Mouse (Mus musculus) thymus, adult 18-20 months (tissue): ENCODE results near the gene Sfxn2.
A peak's percentile ranks its signal among the peaks of the same experiment; 100 is the strongest.

Source experiments
- DNase-seq, 2 experiments: peaks; one replicate each; pipeline ENCODE4 v3.0.0; 2022; ENCODE audit warnings: mixed read lengths in 2 of 2

Sfxn2 gene

DNA sequence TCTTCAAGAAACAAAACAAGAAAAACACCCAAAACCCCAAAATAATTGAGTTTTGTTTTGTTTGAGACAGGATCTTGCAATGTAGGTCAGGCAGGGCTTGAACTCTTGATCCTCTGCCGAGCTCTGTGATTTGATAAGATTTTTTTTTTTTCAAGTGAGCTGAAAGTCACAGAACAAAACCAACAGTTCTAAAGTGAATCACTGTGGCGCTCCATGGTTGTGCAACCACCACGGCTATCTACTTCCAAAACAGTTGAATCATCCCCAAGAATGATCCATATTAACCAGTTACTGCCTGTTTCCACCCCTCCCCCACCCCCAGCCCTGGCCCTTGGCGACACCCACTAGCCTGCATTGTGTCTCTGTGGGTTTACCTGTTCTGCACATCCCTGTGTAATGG is 27.2 kb downstream of the Sfxn2 start:
- DNase-seq = no peak

DNA sequence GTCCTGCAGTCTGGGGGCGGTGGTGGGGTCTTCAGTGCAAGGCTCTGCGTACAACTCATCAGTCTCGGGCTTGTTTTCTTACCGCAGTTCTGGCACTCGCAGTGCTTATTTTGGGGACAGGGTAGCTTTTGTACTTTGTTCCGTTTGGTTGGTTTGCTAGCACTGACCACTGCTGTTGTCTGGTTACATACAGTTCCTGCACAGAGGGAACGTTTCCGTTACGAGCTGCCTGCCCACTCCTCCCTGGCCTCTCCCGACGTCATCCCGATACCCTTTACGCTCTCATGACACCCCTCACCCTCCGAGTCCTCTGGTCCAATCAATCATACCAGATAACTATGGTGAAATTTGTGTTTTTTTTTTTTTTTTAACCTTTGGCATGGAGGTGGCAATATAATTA is 28.3 kb downstream of the Sfxn2 start:
- no peak for DNase-seq

DNA sequence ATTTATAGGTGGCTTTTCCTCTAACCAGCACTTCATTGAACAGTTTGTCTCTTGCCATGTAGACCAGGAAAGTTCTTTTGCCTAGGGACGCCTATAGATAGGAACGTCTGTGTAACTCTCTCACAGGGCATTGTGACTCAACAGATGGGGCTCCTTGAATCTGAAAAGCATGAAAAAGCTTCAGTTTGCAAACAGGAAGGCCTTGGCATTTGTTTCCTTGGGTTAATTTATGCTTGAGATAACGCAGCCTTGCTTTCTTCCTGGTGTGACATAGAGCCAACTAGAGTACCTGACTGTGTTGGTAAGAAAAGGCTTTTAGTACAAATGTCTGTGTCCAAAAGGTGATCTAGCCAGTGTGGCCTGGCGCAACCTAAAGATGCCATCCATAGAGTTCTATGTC is 29.2 kb downstream of the Sfxn2 start:
- DNase-seq = no peak

DNA sequence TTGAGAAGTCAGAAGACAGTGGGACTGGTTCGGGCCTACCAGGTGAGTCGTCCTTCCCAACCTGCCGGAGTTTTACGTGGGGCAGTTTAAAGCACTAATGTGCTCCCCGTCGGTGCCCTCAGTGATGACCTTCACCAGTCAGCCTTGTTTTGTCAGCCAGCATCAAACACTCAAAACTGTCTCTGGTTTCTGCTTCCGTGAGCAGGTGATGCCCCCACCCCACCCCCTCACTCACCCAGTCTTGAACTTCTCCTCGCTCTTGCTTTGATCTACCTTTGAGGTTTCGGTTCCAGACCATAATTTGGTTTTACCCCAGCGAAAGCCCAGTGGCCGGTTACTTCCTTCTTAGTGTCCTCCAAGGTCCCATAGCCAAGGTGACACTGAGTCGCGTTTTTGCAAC is 33.6 kb downstream of the Sfxn2 start:
- no peak for DNase-seq

DNA sequence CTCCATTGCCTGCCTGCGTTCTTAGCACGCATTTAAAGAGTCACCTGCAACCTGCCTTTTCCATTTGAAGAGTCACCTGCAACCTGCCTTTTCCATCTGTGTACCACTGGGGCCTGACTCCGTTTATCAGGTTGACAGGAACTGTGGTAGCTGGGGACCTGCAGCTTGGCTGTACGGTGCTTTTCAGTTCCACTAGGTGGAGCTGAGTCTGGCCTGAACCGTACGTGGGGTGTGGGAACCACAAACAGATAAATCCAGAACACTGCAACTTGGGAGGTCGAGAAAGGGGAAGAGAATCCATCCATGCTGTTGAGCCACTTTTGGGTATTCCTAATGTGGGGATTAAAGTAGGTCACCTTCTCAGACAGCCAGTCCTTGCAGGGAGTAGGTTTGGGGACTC is 34.3 kb downstream of the Sfxn2 start:
- DNase-seq = peak in 1 of 2 experiments; percentile 24

DNA sequence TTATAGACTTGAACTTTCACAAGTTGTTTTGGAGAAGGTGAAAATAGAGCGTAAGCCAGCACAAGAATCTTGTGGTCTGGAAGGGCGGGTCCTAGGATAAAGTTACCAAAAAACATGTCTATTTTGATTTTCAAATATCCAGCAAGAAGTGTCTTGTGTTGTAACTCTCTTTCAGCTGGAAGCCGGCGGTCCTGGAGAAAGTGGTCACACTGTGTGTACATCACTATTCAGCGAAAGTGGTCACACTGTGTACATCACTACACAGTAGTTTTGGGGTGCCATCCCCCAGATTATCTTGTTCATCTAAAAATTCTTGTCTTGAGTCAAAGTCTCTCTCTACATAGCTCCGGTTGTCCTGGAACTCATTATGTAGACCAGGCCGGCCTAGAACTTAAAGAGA is 35.0 kb downstream of the Sfxn2 start:
- DNase-seq = no peak

DNA sequence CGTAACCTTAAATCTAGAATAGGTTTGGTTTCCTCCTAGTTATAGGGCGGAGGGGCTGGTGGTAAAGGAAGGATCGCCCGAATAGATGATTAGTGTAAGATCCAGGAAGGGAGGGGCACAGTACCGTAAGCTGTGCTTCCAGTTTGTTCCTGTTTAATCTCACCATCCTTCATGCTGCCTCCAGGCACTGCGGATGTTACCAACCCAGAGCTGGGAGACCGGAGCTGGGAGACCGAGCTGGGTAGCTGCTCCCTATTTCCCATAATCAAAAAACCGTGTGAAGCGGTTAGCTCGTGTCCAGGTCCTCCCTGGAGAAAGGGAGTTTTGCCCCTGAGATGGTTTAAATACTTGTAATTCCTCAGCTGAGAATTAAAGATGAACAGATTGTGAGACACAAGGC is 43.2 kb downstream of the Sfxn2 start:
- DNase-seq = no peak

DNA sequence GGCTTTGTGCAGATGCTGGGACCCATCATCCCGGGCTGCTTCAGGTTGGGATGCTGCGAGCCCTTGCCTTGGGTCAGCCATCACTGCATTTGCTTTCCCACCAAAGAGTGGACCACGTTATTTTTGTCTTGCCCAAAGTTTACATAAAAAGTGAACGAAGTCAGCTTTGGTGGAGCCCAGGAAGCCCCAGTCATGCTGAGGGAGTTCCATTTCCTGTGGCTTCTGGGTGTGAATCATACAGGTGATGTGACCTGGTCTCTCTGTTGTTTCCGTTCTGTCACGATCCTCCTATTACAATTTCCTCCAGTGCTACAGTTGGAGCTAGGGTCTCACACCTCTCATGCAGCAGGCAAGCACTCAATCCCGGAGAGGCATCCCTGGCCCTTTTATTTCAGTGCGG is 44.2 kb downstream of the Sfxn2 start:
- no peak for DNase-seq

DNA sequence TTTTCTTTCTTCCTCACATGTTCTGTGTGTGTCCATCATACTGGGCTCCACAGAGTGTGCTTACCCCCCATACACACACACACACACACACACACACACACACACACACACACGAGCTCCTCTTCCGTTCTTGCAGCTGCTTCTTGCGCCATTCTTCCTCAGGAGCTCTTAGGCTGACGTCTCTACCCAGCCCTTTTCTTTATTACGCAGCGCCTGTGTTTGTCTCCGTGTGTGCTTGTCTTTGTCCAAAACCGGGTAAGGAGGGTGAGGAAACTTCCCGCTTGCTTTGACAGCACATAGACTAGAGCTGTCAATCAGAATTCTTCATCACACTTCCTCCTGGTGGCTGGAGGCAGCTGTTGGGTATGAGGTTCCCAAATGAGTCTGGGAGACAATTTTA is 45.2 kb downstream of the Sfxn2 start:
- DNase-seq = no peak

DNA sequence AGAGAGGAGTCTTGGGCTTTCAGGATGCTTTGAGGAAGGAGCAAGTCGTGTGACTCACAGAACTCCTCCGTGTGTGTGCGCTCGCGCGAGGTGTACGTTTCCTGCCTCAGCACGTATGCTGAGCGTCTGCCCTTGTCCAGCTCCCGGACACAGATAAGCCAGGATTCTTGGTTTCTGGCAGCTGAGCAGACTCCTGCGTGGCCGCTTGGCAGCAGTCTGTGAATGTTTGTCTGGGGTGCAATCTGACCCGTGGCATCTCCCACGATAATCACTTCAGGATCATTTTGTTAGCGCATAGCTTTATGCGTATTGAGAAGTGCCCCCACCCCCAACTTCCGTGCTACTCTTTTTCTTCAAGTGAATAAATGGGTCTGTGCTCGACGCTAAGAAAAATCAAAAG is 45.8 kb downstream of the Sfxn2 start:
- DNase-seq = no peak

DNA sequence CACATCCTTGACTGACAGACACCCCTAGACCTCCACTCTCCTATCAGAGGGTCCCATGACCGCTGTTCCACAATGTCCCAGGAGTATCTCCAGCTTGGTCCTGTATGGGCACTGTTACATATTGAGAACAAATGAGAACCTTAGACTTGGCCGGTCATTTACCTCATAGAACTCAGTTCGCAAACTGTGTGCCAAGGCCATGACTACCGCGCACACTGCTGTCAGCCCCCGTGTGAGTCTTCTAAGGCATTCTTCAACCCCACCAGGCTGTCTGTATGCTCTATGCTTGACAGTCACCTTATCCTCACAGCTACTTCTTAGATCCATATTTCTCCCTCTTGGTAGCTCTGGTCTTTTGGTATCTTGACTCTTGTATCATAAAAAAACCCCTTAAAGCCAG is 46.4 kb downstream of the Sfxn2 start:
- no peak for DNase-seq

DNA sequence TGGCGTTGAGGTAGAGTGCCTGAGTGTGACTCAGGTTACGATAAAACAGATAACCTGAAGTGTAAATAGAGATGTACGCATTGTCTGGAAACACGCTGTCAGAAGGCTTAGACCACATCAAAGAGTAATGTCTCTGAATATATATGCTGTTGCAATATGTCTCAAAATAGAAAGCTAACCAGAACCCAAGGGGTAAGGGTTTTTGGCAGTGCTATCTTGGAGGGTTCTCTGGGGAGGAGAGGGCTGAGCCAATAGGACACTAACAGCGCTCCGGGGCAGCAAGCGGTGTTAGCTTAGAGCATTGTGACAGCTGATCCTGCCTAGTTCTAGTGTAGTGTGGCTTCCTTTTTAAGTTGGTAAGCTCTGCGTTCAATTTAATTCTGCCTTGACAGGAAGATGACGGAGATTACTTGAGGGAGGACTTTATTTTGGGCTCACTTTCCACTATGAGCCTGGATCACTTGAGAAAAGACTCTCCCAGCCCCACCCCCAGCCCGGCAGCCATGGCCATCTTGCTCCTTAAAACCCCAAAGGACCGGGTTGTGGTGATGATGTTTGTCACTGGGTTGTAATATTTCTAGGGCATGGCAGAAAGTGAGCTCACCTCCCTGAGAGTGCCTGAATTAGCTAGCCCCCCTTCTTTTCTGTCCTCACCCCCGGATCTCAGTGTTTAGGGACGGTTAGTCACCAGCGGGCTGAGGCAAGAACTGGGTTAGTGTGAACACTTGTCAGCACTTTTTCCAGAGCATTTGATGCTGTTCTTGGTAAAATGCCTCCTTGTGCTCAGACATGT is 47.0 kb downstream of the Sfxn2 start:
- no peak for DNase-seq

DNA sequence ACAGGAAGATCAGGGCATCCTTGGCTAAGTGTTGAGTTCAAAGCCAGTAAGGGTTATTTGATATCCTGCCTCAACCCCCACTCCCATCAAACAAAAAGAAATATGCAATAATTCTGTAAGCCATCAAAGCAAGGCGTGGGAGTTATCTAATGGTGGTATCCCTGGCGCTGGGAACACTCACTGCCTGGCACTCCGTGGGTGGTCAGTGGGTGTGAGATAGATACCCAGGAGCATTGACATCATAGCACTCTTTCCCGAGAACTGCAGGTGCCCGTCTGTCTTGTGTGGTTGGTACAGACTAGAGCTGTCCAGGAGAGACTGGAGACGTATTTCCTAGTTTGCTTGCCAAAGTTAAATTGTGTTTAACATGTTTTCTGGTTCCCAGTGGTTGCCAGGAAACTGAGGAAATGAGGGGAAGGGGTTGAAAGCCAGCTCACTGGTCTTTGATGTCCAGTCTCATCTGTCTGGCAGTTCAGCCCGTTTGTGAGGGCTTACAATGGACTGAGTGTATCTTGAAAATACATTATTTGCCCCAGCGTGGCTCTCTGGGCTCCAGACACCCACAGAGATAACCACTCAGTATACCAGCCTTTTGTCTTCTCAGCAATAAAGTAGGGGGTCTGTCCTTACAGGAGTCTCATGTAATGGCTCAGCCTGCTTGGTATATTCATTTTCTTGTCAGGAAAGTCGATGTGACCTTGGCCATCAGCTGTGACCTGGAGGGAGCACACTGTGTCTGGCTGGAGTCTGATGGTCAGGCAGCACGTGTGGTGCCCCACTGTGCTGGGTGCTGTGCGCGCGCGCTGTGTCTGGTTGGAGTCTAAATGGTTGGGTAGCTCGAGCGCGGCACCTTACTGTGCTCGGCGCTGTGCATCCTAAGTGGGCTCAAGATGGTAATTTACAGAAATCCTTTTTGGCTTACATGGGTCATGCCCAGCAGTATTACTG is 48.3 kb downstream of the Sfxn2 start:
- DNase-seq = no peak

DNA sequence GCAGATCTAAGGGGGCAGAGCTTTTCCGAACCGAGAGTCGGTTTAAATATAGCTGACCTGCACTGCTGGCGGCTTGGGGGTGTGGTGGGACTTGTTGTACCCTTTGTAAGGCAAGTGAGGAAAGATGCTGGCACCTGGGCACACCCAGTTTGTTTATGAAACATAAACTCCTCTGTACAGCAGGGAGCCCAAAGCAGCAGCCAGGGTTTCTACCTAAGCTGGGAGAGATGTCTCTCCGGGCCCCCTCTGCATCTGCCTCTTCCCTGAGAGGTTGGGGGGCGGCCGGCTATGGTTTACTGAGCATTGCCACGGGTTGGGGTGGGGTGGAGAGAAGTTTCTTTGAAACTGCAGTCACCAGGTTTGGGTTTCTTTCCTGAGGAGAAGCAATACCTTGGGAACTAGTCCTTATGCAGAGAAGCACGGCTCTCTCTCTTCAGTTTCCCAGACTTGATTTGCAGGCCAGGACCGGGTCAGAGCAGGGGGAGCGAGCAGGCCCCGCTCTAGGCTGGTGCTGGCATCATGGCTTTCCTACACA is 49.6 kb downstream of the Sfxn2 start:
- no peak for DNase-seq

DNA sequence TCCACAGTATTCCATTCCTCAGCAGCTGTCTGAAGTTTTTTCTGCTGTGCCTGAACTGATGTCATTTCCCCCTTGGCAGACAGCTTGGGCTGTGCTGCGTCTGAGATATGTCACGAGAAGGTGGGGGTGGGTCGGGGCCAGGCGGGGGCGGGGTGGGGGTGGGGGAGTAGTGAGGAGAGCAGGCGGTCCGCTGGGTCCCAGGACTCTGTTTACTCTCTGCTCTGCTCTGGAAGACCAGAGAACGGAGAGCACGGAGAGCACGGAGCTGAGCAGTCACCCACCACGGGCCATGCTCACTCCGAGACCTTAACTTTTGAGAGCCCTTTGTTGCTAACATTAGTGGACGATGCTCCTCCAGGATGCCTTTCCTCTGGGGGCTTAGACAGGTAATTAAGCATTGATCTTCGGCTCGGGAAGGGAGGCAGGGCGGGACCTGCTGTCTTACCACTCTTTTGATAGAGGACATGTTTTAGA is 50.1 kb downstream of the Sfxn2 start:
- no peak for DNase-seq

DNA sequence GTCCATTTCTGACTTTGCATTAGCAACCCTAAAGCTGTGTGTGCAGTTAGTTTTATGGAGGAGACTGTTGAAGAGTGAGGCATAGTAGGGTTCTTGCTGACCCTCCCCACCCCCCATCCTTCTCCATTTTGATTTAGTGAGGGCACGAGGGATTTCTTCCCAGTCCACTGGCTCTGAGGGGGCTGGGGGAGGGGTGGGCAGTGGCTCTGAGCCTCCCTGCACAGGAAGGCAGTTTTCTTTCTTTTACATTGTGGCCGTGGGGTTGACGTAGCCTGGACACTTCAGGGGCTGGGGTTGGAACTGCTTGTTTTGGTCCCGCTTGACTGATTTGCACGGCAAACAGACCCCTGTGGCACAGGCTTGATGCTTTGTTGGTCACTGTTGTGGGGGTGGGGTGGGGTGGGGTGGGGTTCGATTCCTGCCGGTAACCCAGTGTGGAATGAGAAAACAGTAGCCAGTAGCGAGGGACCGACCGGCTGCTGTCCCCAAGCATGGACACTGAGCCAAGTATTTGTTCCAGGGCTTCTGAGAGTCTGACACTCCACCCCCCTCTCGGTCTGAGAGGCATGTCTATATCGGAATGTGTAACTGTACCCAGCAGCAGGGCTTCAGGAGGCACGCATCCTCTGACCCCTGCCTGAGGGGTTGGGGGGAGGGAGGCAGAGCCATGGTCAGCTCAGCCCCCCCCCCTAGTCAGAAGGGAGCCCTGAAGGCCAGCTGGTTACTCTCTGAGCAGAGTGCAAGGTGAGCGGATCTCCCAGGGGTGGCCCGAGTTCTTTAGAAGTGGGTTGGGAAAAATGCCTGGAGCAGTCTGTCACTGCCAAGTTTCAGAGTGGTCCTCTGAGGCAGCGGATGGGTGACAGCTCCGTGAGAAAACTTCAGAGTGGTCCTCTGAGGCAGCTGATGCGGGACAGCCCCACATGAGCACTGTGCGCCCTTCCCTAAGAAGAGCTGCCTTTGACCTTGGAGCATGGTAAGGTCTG is 50.9 kb downstream of the Sfxn2 start:
- DNase-seq = no peak

DNA sequence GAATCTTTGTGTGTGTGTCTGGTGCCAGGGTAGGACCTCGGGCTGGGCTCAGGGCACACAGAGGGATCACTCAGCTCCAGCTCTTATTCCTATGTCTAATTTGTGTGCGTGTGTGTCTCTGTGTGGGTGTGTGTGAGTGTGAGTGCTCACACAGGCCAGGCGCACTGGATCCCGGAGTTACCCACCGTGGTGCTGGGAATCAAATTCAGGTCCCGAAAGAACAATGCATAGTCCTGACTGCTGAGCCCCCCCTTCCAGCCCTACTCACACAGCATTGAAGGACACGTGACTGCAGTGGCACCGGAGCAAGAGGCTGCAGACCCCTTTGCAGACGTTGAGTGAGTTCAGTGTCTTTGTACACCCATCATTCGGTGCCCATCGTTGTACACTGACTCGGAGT is 51.9 kb downstream of the Sfxn2 start:
- no peak for DNase-seq

DNA sequence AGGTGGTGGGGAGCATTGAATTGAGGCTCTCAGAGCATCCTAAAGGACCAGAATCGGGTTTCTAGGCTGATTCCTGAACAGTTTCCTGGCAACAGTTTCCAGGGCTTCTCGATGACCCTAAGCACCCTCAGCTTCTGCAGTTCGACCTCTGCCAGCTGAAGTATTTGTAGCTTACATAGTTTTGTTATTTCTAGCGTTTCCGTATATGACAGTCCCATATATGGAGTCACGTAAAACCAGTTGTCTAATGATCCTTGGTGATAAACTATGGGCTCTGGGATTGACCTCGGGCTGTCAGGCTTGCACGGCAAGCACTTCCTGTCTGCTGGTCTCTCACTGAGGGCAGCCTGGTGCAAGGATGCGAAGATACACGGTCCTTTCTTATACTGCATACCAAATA is 52.4 kb downstream of the Sfxn2 start:
- no peak for DNase-seq

DNA sequence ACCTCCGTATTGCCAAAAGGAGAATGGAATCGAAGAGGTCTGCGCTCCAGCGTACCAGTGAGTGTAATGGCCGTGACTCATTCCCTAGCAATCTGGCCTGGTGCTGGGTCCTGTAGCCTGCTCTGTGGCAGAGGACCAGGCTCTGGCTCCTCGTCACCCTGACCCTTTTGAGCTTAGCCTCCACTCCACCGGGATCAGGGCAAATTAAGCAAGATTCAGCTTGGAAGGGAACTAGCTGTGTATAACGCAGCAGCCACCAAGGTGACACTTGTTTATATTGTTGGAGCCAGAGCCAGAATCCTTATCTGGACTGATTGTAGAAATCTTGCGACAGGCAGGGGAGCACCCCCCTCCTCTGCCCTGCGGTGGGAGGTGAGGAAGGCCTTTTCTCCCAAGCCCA is 55.2 kb downstream of the Sfxn2 start:
- DNase-seq = no peak

DNA sequence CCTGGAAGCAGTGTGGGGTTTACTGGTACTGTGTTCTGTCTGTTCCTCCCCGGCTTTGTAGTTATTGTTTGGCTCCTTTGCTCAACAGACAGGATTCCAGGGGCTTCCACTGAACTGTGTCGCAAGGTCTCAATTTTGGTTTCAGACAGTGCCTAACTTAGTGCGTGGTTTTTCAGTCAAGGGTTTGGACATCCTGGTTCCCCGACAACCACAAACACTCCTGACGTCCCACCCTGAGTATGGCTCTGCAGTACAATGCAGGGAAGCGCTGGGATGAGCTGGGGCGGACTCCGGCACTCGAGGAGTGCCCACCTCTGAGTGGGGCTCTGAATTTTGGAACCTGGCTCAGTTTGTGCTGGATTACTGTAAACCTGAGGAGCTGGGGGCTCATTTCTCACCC is 56.6 kb downstream of the Sfxn2 start:
- DNase-seq = no peak

DNA sequence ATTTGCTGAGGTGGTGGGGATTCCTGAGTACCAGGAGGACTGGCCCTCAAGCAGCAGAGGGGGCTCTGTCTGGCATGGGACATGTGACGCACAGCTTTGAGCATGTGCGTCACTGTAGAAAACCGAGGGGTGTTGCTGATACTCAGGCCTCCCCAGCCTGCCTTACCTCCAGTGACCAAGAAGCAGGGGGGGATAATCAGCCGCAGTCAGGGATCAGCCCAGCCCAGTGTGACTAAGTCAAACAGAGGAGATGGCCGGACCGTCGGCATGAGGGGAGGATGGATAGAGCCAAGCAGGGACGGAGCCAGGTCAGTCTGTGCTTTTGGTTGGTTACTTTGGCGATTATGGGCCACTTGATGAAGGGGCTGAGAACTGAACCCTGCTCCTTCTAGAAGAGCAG is 58.5 kb downstream of the Sfxn2 start:
- no peak for DNase-seq

DNA sequence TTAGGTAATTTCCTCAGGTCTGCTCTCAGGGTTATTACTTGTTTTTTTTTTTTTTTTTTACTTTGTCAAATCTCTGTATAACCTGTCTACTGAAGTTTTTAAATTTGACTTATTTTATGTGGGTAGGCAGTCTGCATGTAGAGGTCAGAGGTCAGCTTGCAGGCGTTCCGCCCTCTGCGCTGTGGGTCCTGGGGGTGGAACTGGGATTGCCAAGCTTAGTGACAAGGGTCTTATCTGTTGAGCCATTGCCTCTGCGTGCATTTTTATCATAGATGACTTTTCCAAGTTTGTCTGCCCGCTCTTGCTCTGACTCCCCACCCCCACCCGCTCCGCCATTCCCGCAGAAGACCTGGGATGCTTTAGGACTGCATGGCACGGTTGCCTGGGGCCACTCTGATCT is 62.6 kb downstream of the Sfxn2 start:
- DNase-seq = no peak

DNA sequence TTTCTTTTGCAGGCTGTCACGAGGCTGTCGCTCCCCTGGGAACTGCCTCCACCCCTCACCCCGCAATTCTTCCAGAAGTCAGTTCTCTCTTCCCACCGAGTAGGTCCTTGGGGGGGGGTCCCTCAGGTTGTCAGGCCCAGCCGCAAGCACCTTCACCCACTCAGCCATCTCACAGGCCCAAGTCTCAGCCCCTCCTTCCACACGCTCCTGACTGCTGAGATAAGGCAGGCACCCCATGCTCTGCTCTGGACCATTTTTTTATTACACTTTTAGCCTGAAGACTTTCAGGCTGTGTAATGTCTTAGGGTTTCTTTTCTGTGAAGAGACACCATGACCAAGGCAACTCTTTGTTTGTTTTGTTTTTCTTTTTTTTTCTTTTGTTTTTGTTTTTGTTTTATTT is 64.4 kb downstream of the Sfxn2 start:
- DNase-seq = no peak
